Mouse (Mus musculus) stomach, embryonic 14.5 days (tissue): Measurements from ENCODE around the gene Nfic. TPM values are rescaled to one million over a fixed set of nuclear protein-coding genes. Genes with fewer than 3 reads are reported as not detected.

Source experiments
- ATAC-seq: fragments of 200-750 bp; cut with Nextera tagmentation; 2 replicates; pipeline ENCODE4 v1.8.0; 2017; ENCODE audit warnings: low read depth, moderate TSS enrichment; ENCODE audit not compliant: insufficient number of reproducible peaks, insufficient read depth, low FRiP score
- H3K27ac ChIP-seq: fragments of 300-500 bp; sonication (generic); 2 replicates; pipeline ENCODE4 v1.5.1; 2014; ENCODE audit warnings: mild to moderate bottlenecking, low read length, moderate library complexity, mixed read lengths
- H3K27me3 ChIP-seq: fragments of 300-500 bp; sonication (generic); 2 replicates; pipeline ENCODE4 v1.6.1; 2014; ENCODE audit warnings: low read length, control low read depth, mixed read lengths; ENCODE audit not compliant: control insufficient read depth, insufficient read depth
- H3K36me3 ChIP-seq: fragments of 300-500 bp; sonication (generic); 2 replicates; pipeline ENCODE4 v1.6.1; 2014; ENCODE audit warnings: mild to moderate bottlenecking, control low read depth, low read length, moderate library complexity, mixed read lengths; ENCODE audit not compliant: control insufficient read depth, insufficient read depth
- H3K4me1 ChIP-seq: fragments of 300-500 bp; sonication (generic); 2 replicates; pipeline ENCODE4 v1.6.1; 2014; ENCODE audit warnings: low read length, control low read depth, mixed read lengths; ENCODE audit not compliant: control insufficient read depth, insufficient read depth
- H3K4me2 ChIP-seq: fragments of 300-500 bp; sonication (generic); replicated peaks from 2 replicates; pipeline ENCODE4 v1.6.1; 2014; ENCODE audit warnings: low read depth, low read length, control low read depth
- H3K4me3 ChIP-seq: fragments of 300-500 bp; sonication (generic); 2 replicates; pipeline ENCODE4 v1.5.1; 2014; ENCODE audit warnings: low read depth, low read length, control low read depth
- H3K9ac ChIP-seq: fragments of 300-500 bp; sonication (generic); replicated peaks from 2 replicates; pipeline ENCODE4 v1.6.1; 2014; ENCODE audit warnings: low read depth, mild to moderate bottlenecking, control low read depth, low read length, moderate library complexity, mixed read lengths
- H3K9me3 ChIP-seq: fragments of 300-500 bp; sonication (generic); 2 replicates; pipeline ENCODE4 v1.6.1; 2016; ENCODE audit warnings: low read depth, low read length, control low read depth; ENCODE audit not compliant: control insufficient read depth
- WGBS: fragments of 180-500 bp; shearing (Covaris S2); extraction: QIAGEN DNeasy Blood & Tissue Kit; methylation state at CpG from one replicate; pipeline ENCODE4 v1.1.7; 2014; 5-methylcytosine and 5-hydroxymethylcytosine counted together
- polyA plus RNA-seq: library from polyadenylated mRNA; unstranded; fragments of >200 nt; fragmentation: Nextera tagmentation; extraction: Ambion mirVana; gene quantifications from 2 replicates; pipeline ENCODE4 v1.2.1, GENCODE M21; 2014

Gene Nfic
- polyA plus RNA-seq, 1 experiment from 2014 or later = 80.1 TPM

- Histone ChIP-seq H3K27me3 (no peaks in the 10 kb centered on the region), H3K4me2 (peak overlapping the region; percentile 55), H3K4me3 (peak overlapping the region; percentile 25), H3K9me3 (no peaks in the 10 kb centered on the region), H3K4me1 (peaks cover 53% of the 10 kb centered on the region), H3K9ac (peak overlapping the region; percentile 11; the same call in 1 of the 2 replicates), H3K36me3 (peaks cover 8% of the 10 kb centered on the region; the same call in 1 of the 2 replicates), H3K27ac (peak overlapping the region; percentile 80)
- 48% methylated on average over 12 of the region's 12 CpGs for WGBS
- no peak for ATAC-seq
Measured at GRCm38 (mm10) chr10:81417227-81418215, 37.9 kb downstream of the Nfic start.

GRCm38 (mm10) chr10:81416581-81417226, 38.7 kb downstream of the Nfic start:
- WGBS = 1% methylated on average over 23 of the region's 26 CpGs
- Histone ChIP-seq H3K4me1 (peaks cover 62% of the 10 kb centered on the region), H3K9ac (peak overlapping the region; percentile 11; the same call in 1 of the 2 replicates)

GRCm38 (mm10) chr10:81415549-81416310, 39.7 kb downstream of the Nfic start:
- peak overlapping the region; percentile 66 for H3K27ac ChIP-seq
- ATAC-seq = no peak
- no peaks in the 10 kb centered on the region for H3K9me3 ChIP-seq
- WGBS = 63% methylated on average over 17 of the region's 17 CpGs
- peaks cover 8% of the 10 kb centered on the region; the same call in 1 of the 2 replicates for H3K36me3 ChIP-seq
- peaks cover 70% of the 10 kb centered on the region for H3K4me1 ChIP-seq
- H3K4me3 ChIP-seq = no peak overlapping the region
- H3K4me2 ChIP-seq = no peak overlapping the region
- no peaks in the 10 kb centered on the region for H3K27me3 ChIP-seq
- no peak overlapping the region for H3K9ac ChIP-seq

More at GRCm38 (mm10) chr10:81416581-81417226, 38.7 kb downstream of the Nfic start:
- H3K9me3 ChIP-seq = no peaks in the 10 kb centered on the region
- peaks cover 8% of the 10 kb centered on the region; the same call in 1 of the 2 replicates for H3K36me3 ChIP-seq
- H3K27ac ChIP-seq = peak overlapping the region; percentile 80
- H3K4me2 ChIP-seq = peak overlapping the region; percentile 55
- H3K4me3 ChIP-seq = peak overlapping the region; percentile 25
- ATAC-seq = peak; percentile 67
- no peaks in the 10 kb centered on the region for H3K27me3 ChIP-seq

- Histone ChIP-seq H3K9ac (no peak overlapping the region), H3K9me3 (no peaks in the 10 kb centered on the region), H3K27ac (0 out of 2 replicates have a peak overlapping the region, but pooled peaks have one; percentile 7), H3K36me3 (peaks cover 4% of the 10 kb centered on the region; the same call in 1 of the 2 replicates), H3K4me3 (no peak overlapping the region), H3K4me1 (peaks cover 75% of the 10 kb centered on the region), H3K4me2 (no peak overlapping the region), H3K27me3 (no peaks in the 10 kb centered on the region)
- ATAC-seq = no peak
- WGBS = 86% methylated on average over 5 of the region's 5 CpGs
Measured at GRCm38 (mm10) chr10:81415146-81415545, 40.3 kb downstream of the Nfic start.

GRCm38 (mm10) chr10:81414682-81415081, 40.8 kb downstream of the Nfic start:
- Histone ChIP-seq H3K36me3 (no peaks in the 10 kb centered on the region; the same call in 1 of the 2 replicates), H3K9ac (no peak overlapping the region), H3K27me3 (no peaks in the 10 kb centered on the region), H3K4me2 (peak overlapping the region; percentile 32; the same call in 1 of the 2 replicates), H3K4me1 (peaks cover 79% of the 10 kb centered on the region), H3K4me3 (no peak overlapping the region), H3K27ac (0 out of 2 replicates have a peak overlapping the region, but pooled peaks have one; percentile 7), H3K9me3 (no peaks in the 10 kb centered on the region)
- no peak for ATAC-seq

- no peak overlapping the region for H3K9ac ChIP-seq
- no peak overlapping the region for H3K4me3 ChIP-seq
- no peaks in the 10 kb centered on the region; the same call in 1 of the 2 replicates for H3K36me3 ChIP-seq
- 29% methylated on average over 26 of the region's 26 CpGs for WGBS
- H3K27ac ChIP-seq = no peak overlapping the region
- no peaks in the 10 kb centered on the region for H3K27me3 ChIP-seq
- H3K9me3 ChIP-seq = no peaks in the 10 kb centered on the region
- peaks cover 76% of the 10 kb centered on the region for H3K4me1 ChIP-seq
- H3K4me2 ChIP-seq = peak overlapping the region; percentile 32
- no peak for ATAC-seq
Measured at GRCm38 (mm10) chr10:81413310-81414261, 41.8 kb downstream of the Nfic start.

- Histone ChIP-seq H3K27me3 (no peaks in the 10 kb centered on the region), H3K36me3 (no peaks in the 10 kb centered on the region; the same call in 1 of the 2 replicates), H3K9ac (no peak overlapping the region), H3K4me3 (no peak overlapping the region), H3K4me1 (peaks cover 77% of the 10 kb centered on the region), H3K9me3 (no peaks in the 10 kb centered on the region), H3K4me2 (no peak overlapping the region), H3K27ac (peak overlapping the region; percentile 82)
- 69% methylated on average over 16 of the region's 16 CpGs for WGBS
- ATAC-seq = no peak
Measured at GRCm38 (mm10) chr10:81412586-81413309, 42.7 kb downstream of the Nfic start.
